Mouse (Mus musculus) CH12.LX (cell line): ENCODE results near the gene Tln2. TPM values are rescaled to one million over a fixed set of nuclear protein-coding genes. Genes with fewer than 3 reads are reported as not detected.

Experiments used
- DNase-seq: peaks from one replicate; pipeline ENCODE4 v3.0.0-alpha.2; 2013; ENCODE audit errors: extremely low read depth
- H3K27ac ChIP-seq: 2 replicates; pipeline ENCODE4 v1.5.1; 2012; ENCODE audit warnings: low read depth, mild to moderate bottlenecking, control low read depth, moderate library complexity; ENCODE audit not compliant: insufficient read depth
- H3K27me3 ChIP-seq: replicated peaks from 2 replicates; pipeline ENCODE3; 2012; ENCODE audit warnings: inconsistent platforms
- H3K36me3 ChIP-seq, 2 experiments: replicated peaks in 1 of 2; 2 replicates each; pipeline versions ENCODE3 to v1.6.1; 2012; ENCODE audit warnings: inconsistent platforms in 1 of 2, low read length in 1 of 2, mild to moderate bottlenecking in 1 of 2, mixed read lengths in 1 of 2, moderate library complexity in 1 of 2; ENCODE audit not compliant: control insufficient read depth in 1 of 2, insufficient read depth in 1 of 2
- H3K4me1 ChIP-seq, 2 experiments: 2 replicates each; pipeline ENCODE4 v1.6.1; 2012; ENCODE audit warnings: inconsistent platforms in 1 of 2, moderate library complexity in 1 of 2; ENCODE audit not compliant: insufficient read depth in 2 of 2, control insufficient read depth in 1 of 2
- H3K4me2 ChIP-seq: 2 replicates; pipeline ENCODE4 v1.6.1; 2012; ENCODE audit warnings: low read depth, mild to moderate bottlenecking, control low read depth; ENCODE audit not compliant: poor library complexity, insufficient read depth, severe bottlenecking
- H3K4me3 ChIP-seq, 3 experiments: fragments of 150-350 bp in 1 of 3; sonication (generic) in 1 of 3; replicated peaks in 1 of 3; 2 replicates each; pipeline versions ENCODE3 to v1.5.1; 2011 to 2012; ENCODE audit warnings: low read depth in 2 of 3, low read length in 2 of 3, mild to moderate bottlenecking in 2 of 3, moderate library complexity in 2 of 3, control low read depth in 1 of 3, improper control_type of control experiment in 1 of 3, inconsistent platforms in 1 of 3, mixed read lengths in 1 of 3; ENCODE audit not compliant: poor library complexity in 1 of 3
- H3K79me2 ChIP-seq: replicated peaks from 2 replicates; pipeline ENCODE4 v1.6.1; 2012; ENCODE audit warnings: mild to moderate bottlenecking, moderate library complexity; ENCODE audit not compliant: control insufficient read depth, poor library complexity, insufficient read depth, severe bottlenecking; ENCODE audit errors: extremely low read depth
- H3K9ac ChIP-seq: 2 replicates; pipeline ENCODE4 v1.6.1; 2012; ENCODE audit warnings: low read depth, mild to moderate bottlenecking, control low read depth, moderate library complexity; ENCODE audit not compliant: insufficient read depth
- H3K9me3 ChIP-seq: replicated peaks from 2 replicates; pipeline ENCODE3; 2012; ENCODE audit warnings: low read length, inconsistent platforms, mixed read lengths
- BHLHE40 ChIP-seq: IDR thresholded peaks from 2 replicates; pipeline ENCODE4 v1.6.1; 2011; ENCODE audit warnings: mild to moderate bottlenecking, low read depth, low read length, improper control_type of control experiment
- CHD2 ChIP-seq: IDR thresholded peaks from 2 replicates; pipeline ENCODE4 v1.6.1; 2011; ENCODE audit warnings: low read length, improper control_type of control experiment
- CTCF ChIP-seq, 2 experiments: IDR thresholded peaks in 1 of 2; conservative IDR thresholded peaks in 1 of 2; 2 replicates each; pipeline ENCODE4 v1.5.1; 2011 to 2012; ENCODE audit warnings: low read depth in 2 of 2, low read length in 2 of 2, improper control_type of control experiment in 1 of 2, inconsistent platforms in 1 of 2, mild to moderate bottlenecking in 1 of 2, moderate library complexity in 1 of 2
- ETS1 ChIP-seq: conservative IDR thresholded peaks from 2 replicates; pipeline ENCODE4 v1.6.1; 2012; ENCODE audit warnings: low read depth, mild to moderate bottlenecking, inconsistent platforms, low read length, improper control_type of control experiment, moderate library complexity
- GABPA ChIP-seq: IDR thresholded peaks from 2 replicates; pipeline ENCODE4 v1.6.1; 2012; ENCODE audit warnings: low read depth, low read length, improper control_type of control experiment, inconsistent platforms; ENCODE audit not compliant: insufficient replicate concordance
- HCFC1 ChIP-seq: IDR thresholded peaks from 2 replicates; pipeline ENCODE4 v1.6.1; 2012; ENCODE audit warnings: low read depth, mild to moderate bottlenecking, inconsistent platforms, low read length, improper control_type of control experiment
- IRF4 ChIP-seq: IDR thresholded peaks from 2 replicates; pipeline ENCODE4 v1.6.1; 2014; ENCODE audit warnings: low read depth, mild to moderate bottlenecking, inconsistent platforms, low read length, improper control_type of control experiment
- JUN ChIP-seq: IDR thresholded peaks from 2 replicates; pipeline ENCODE4 v1.6.1; 2011; ENCODE audit warnings: low read depth, mild to moderate bottlenecking, low read length, improper control_type of control experiment, moderate library complexity; ENCODE audit not compliant: insufficient read depth
- KAT2A ChIP-seq: IDR thresholded peaks from 2 replicates; pipeline ENCODE4 v1.6.1; 2012; ENCODE audit warnings: low read length, improper control_type of control experiment, inconsistent platforms; ENCODE audit not compliant: insufficient replicate concordance
- MAX ChIP-seq: IDR thresholded peaks from 2 replicates; pipeline ENCODE4 v1.6.1; 2011; ENCODE audit warnings: low read length, improper control_type of control experiment
- MAZ ChIP-seq: IDR thresholded peaks from 2 replicates; pipeline ENCODE4 v1.6.1; 2012; ENCODE audit warnings: low read depth, mild to moderate bottlenecking, inconsistent platforms, low read length, improper control_type of control experiment, moderate library complexity
- MXI1 ChIP-seq: IDR thresholded peaks from 2 replicates; pipeline ENCODE4 v1.6.1; 2011; ENCODE audit warnings: mild to moderate bottlenecking, low read depth, low read length, improper control_type of control experiment
- NELFE ChIP-seq: IDR thresholded peaks from 2 replicates; pipeline ENCODE4 v1.6.1; 2011; ENCODE audit warnings: low read depth, low read length, improper control_type of control experiment
- NRF1 ChIP-seq: IDR thresholded peaks from 2 replicates; pipeline ENCODE4 v1.6.1; 2014; ENCODE audit warnings: low read depth, mild to moderate bottlenecking, inconsistent platforms, low read length, improper control_type of control experiment, moderate library complexity
- PAX5 ChIP-seq: IDR thresholded peaks from 2 replicates; pipeline ENCODE4 v1.6.1; 2012; ENCODE audit warnings: low read length, inconsistent platforms, mixed read lengths
- RAD21 ChIP-seq: IDR thresholded peaks from 2 replicates; pipeline ENCODE4 v1.6.1; 2011; ENCODE audit warnings: low read depth, mild to moderate bottlenecking, low read length, improper control_type of control experiment, moderate library complexity
- RCOR1 ChIP-seq: conservative IDR thresholded peaks from 2 replicates; pipeline ENCODE4 v1.6.1; 2012; ENCODE audit warnings: low read depth, mild to moderate bottlenecking, inconsistent platforms, low read length, improper control_type of control experiment
- SMC3 ChIP-seq: IDR thresholded peaks from 2 replicates; pipeline ENCODE4 v1.6.1; 2011; ENCODE audit warnings: low read depth, low read length, improper control_type of control experiment
- UBTF ChIP-seq: IDR thresholded peaks from 2 replicates; pipeline ENCODE4 v1.6.1; 2012; ENCODE audit warnings: low read depth, mild to moderate bottlenecking, inconsistent platforms, low read length, improper control_type of control experiment, moderate library complexity
- USF1 ChIP-seq: IDR thresholded peaks from 2 replicates; pipeline ENCODE4 v1.6.1; 2014; ENCODE audit warnings: low read depth, mild to moderate bottlenecking, inconsistent platforms, low read length, improper control_type of control experiment
- USF2 ChIP-seq: conservative IDR thresholded peaks from 2 replicates; pipeline ENCODE4 v1.6.1; 2011; ENCODE audit warnings: low read depth, low read length, improper control_type of control experiment
- ZC3H11A ChIP-seq: IDR thresholded peaks from 2 replicates; pipeline ENCODE4 v1.6.1; 2012; ENCODE audit warnings: low read depth, mild to moderate bottlenecking, inconsistent platforms, low read length, improper control_type of control experiment
- dilution Hi-C: fragments of 300-500 bp; cut with MboI; formaldehyde crosslinking; loops from 2 replicates; pipeline ENCODE4 v1.14.3; 2020; ENCODE audit warnings: low sequenced_read_pairs; ENCODE audit not compliant: extremely low pct_unique_long_range_greater_than_20kb, extremely low pct_ligation_motif_present
- in situ Hi-C: fragments of 300-500 bp; cut with MboI; formaldehyde crosslinking; loops from 3 replicates; pipeline ENCODE4 v1.14.3; 2019; ENCODE audit warnings: low sequenced_read_pairs, low pct_ligation_motif_present, low pct_unique_long_range_greater_than_20kb, mixed read lengths
- polyA plus RNA-seq: library from polyadenylated mRNA; unstranded; fragments of >175 nt; gene quantifications from 2 replicates; pipeline ENCODE4 v1.2.1, GENCODE M21; 2012; ENCODE audit warnings: low read depth; ENCODE audit not compliant: insufficient read length
- total RNA-seq, 2 experiments: library from RNA; depleted of rRNA; stranded (reverse); fragments of 300-350 nt in 1 of 2; fragments of >200 nt in 1 of 2; gene quantifications; 2 replicates each; pipeline ENCODE4 v1.2.3; 2012 to 2014

Tln2 gene
- total and polyA plus RNA-seq, 3 experiments: 2.6 to 4.4 (median 4.4) TPM

DNA sequence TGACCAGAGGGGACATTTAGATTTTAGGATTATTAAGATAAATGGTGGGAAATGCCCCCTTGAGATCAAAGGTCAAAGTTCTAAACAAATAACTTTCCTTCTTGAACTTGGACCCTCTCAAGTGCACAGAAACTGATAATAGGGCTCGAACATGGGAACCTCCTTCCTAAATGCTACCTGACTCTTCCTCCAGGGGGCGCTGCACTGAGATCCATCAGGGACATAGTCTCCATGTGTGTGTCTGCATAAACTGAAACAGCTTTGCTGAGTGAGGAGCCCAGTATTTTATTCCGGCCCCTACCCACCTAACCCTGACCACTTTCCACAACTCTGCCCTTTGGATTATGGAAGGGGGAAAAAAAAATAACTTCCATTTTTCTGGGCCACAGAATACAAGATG is 339.1 kb downstream of the Tln2 start:
- TF ChIP-seq CHD2 (no peak), MAX (no peak), CTCF (conservative IDR thresholded peaks at IDR 0.05 in 1 of 2, IDR thresholded peaks at IDR 0.05 in 1 of 2; ENCODE audit: low read depth in 2 of 2, low read length in 2 of 2) (peak; percentile 59 to 64), RAD21 (peak; percentile 11), HCFC1 (no peak), NRF1 (no peak)
- Histone ChIP-seq H3K36me3 (peaks cover 0 to 5% of the 10 kb centered on the region in 2 experiments), H3K4me2 (no peak overlapping the region), H3K9ac (no peak overlapping the region), H3K27me3 (no peaks in the 10 kb centered on the region), H3K27ac (no peak overlapping the region), H3K4me3 (no peak overlapping the region), H3K9me3 (no peaks in the 10 kb centered on the region), H3K4me1 (peaks cover 0 to 4% of the 10 kb centered on the region in 2 experiments; a peak in 2 of 4 replicates), H3K79me2 (no peaks in the 10 kb centered on the region)
- in situ Hi-C loops (no loop called here), dilution Hi-C loops (no loop called here)
- peak; percentile 41 for DNase-seq

DNA sequence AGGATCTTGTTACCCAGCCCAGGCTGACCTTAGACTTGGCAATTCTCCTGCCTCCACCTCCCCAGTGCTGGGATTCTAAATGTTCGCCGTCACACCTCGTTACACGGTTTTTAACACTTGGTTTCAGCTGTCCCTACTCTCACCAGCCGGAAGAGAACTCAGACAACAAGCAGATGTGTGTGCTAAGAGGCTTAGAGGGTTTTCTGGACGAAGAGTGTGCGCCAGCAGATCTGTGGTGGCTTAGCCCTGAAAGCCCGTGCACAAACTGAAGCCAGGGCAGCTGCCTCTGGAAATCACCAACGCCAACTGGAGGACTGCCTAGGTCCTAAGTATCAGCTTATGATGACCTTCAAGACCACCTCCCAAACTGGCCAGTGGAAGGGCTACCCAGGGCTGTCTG is 341.5 kb downstream of the Tln2 start:
- no peak overlapping the region for H3K4me3 ChIP-seq
- dilution Hi-C loops (no loop called here), in situ Hi-C loops (loop anchor here (10.0 kb wide), 1 partner anchor 173 kb away; the partner anchor contains the start of gene Tpm1)
- no peaks in the 10 kb centered on the region for H3K79me2 ChIP-seq
- H3K9me3 ChIP-seq: no peaks in the 10 kb centered on the region
- TF ChIP-seq JUN: no peak
- TF ChIP-seq CTCF (conservative IDR thresholded peaks at IDR 0.05 in 1 of 2, IDR thresholded peaks at IDR 0.05 in 1 of 2; ENCODE audit: low read depth in 2 of 2, low read length in 2 of 2): no peak
- no peak for TF ChIP-seq NELFE
- TF ChIP-seq NRF1: no peak
- TF ChIP-seq RAD21: no peak
- TF ChIP-seq USF1: no peak
- TF ChIP-seq ETS1: no peak
- TF ChIP-seq IRF4: no peak
- no peak for TF ChIP-seq KAT2A
- TF ChIP-seq USF2: no peak
- TF ChIP-seq MXI1: no peak
- no peak for TF ChIP-seq BHLHE40
- no peak for TF ChIP-seq UBTF
- no peak for TF ChIP-seq MAX
- TF ChIP-seq SMC3: no peak
- TF ChIP-seq ZC3H11A: no peak
- no peak for TF ChIP-seq MAZ
- TF ChIP-seq PAX5: no peak
- no peak for TF ChIP-seq GABPA
- TF ChIP-seq RCOR1: no peak
- no peak overlapping the region for H3K4me2 ChIP-seq
- no peak overlapping the region for H3K9ac ChIP-seq
- no peaks in the 10 kb centered on the region for H3K27me3 ChIP-seq
- peaks cover 0 to 2% of the 10 kb centered on the region in 2 experiments for H3K36me3 ChIP-seq
- peaks cover 0 to 10% of the 10 kb centered on the region in 2 experiments; a peak in 2 of 4 replicates for H3K4me1 ChIP-seq
- no peak overlapping the region for H3K27ac ChIP-seq
- no peak for DNase-seq
